Mouse (Mus musculus): Measurements from ENCODE around the gene H2-K1. TPM values are rescaled to one million over a fixed set of nuclear protein-coding genes. Genes with fewer than 3 reads are reported as not detected.
"Not testable (repeated sequence)": the region's sequence is repeated elsewhere in the genome, so short reads cannot be mapped to it uniquely, and the experiment has no call there.

Gene H2-K1
- polyA plus RNA-seq, 1 experiment: 5,070 TPM

GRCm38 (mm10) chr17:33999341-34000149 lies 602 bp downstream of the H2-K1 start:
- peaks cover 10% of the 10 kb centered on the region; the same call in 1 of the 2 replicates for H3K4me1 ChIP-seq (ENCODE audit: control insufficient read depth, insufficient read depth, insufficient read length)
- no peaks in the 10 kb centered on the region for H3K27me3 ChIP-seq (ENCODE audit: control insufficient read depth, insufficient read depth, low read length)
- no peak for TF ChIP-seq CTCF (IDR thresholded peaks at IDR 0.05; ENCODE audit: extremely low read depth, insufficient read depth, insufficient read length, insufficient replicate concordance)
- TF ChIP-seq POLR2A (IDR thresholded peaks at IDR 0.05; ENCODE audit: low read depth, low read length): no peak
- peak overlapping the region; percentile 87 for H3K4me3 ChIP-seq (ENCODE audit: extremely low read depth, insufficient read depth, insufficient read length)
- H3K27ac ChIP-seq (ENCODE audit: insufficient read depth, low read length): peak overlapping the region; percentile 93
- H3K36me3 ChIP-seq (ENCODE audit: control insufficient read depth, insufficient read depth, low read length): peaks cover 23% of the 10 kb centered on the region
- WGBS: under 1% methylated on average over 83 of the region's 87 CpGs
- no peak for DNase-seq (ENCODE audit: low read depth in 1 of 2, low spot score in 2 of 2)

GRCm38 (mm10) chr17:33998697-33999096 lies 1.4 kb downstream of the H2-K1 start:
- peak overlapping the region; percentile 87 for H3K4me3 ChIP-seq (ENCODE audit: extremely low read depth, insufficient read depth, insufficient read length)
- H3K27me3 ChIP-seq (ENCODE audit: control insufficient read depth, insufficient read depth, low read length); DNase-seq (ENCODE audit: low read depth in 1 of 2, low spot score in 2 of 2); H3K27ac ChIP-seq (ENCODE audit: insufficient read depth, low read length): not testable (repeated sequence)
- peaks cover 10% of the 10 kb centered on the region; the same call in 1 of the 2 replicates for H3K4me1 ChIP-seq (ENCODE audit: control insufficient read depth, insufficient read depth, insufficient read length)
- 13% methylated on average over 5 of the region's 5 CpGs for WGBS
- peaks cover 23% of the 10 kb centered on the region for H3K36me3 ChIP-seq (ENCODE audit: control insufficient read depth, insufficient read depth, low read length)

DNA sequence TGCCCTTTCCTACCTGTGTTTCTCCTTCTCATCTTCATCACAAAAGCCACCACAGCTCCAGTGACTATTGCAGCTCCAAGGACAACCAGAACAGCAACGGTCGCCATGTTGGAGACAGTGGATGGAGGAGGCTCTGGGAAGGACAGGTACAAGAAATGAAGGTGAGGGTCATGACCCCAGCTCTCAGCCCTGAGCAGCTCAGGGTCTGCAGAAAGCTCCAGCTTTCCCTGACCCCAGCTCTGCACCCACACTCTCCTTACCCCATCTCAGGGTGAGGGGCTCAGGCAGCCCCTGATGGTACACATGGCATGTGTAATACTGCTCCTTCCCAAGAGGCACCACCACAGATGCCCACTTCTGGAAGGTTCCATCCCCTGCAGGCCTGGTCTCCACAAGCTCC lies 3.1 kb downstream of the H2-K1 start:
- not testable (repeated sequence) for DNase-seq (ENCODE audit: low read depth in 1 of 2, low spot score in 2 of 2); H3K27ac ChIP-seq (ENCODE audit: insufficient read depth, low read length)
- WGBS: 93% methylated on average over 2 of the region's 2 CpGs

GRCm38 (mm10) chr17:33995651-33996050 lies 4.5 kb downstream of the H2-K1 start:
- Histone ChIP-seq H3K27ac (ENCODE audit: insufficient read depth, low read length) (no peak overlapping the region), H3K27me3 (ENCODE audit: control insufficient read depth, insufficient read depth, low read length) (no peaks in the 10 kb centered on the region), H3K4me3 (ENCODE audit: extremely low read depth, insufficient read depth, insufficient read length) (no peak overlapping the region), H3K4me1 (ENCODE audit: control insufficient read depth, insufficient read depth, insufficient read length) (peaks cover 6% of the 10 kb centered on the region; the same call in 1 of the 2 replicates), H3K36me3 (ENCODE audit: control insufficient read depth, insufficient read depth, low read length) (peaks cover 23% of the 10 kb centered on the region)
- DNase-seq (ENCODE audit: low read depth in 1 of 2, low spot score in 2 of 2): no peak
- TF ChIP-seq CTCF (IDR thresholded peaks at IDR 0.05; ENCODE audit: extremely low read depth, insufficient read depth, insufficient read length, insufficient replicate concordance) (no peak), POLR2A (IDR thresholded peaks at IDR 0.05; ENCODE audit: low read depth, low read length) (no peak)
- 74% methylated on average over 3 of the region's 3 CpGs for WGBS

More for the DNA sequence above, 3.1 kb downstream of the H2-K1 start:
- peaks cover 23% of the 10 kb centered on the region for H3K36me3 ChIP-seq (ENCODE audit: control insufficient read depth, insufficient read depth, low read length)
- not testable (repeated sequence) for H3K4me3 ChIP-seq (ENCODE audit: extremely low read depth, insufficient read depth, insufficient read length); H3K27me3 ChIP-seq (ENCODE audit: control insufficient read depth, insufficient read depth, low read length)
- H3K4me1 ChIP-seq (ENCODE audit: control insufficient read depth, insufficient read depth, insufficient read length): peaks cover 10% of the 10 kb centered on the region; the same call in 1 of the 2 replicates

- H3K4me1 ChIP-seq (ENCODE audit: control insufficient read depth, insufficient read depth, insufficient read length): peaks cover 6% of the 10 kb centered on the region; the same call in 1 of the 2 replicates
- no peak overlapping the region for H3K4me3 ChIP-seq (ENCODE audit: extremely low read depth, insufficient read depth, insufficient read length)
- H3K27ac ChIP-seq (ENCODE audit: insufficient read depth, low read length): no peak overlapping the region
- H3K36me3 ChIP-seq (ENCODE audit: control insufficient read depth, insufficient read depth, low read length): peaks cover 23% of the 10 kb centered on the region
- 88% methylated on average over 8 of the region's 8 CpGs for WGBS
- TF ChIP-seq CTCF (IDR thresholded peaks at IDR 0.05; ENCODE audit: extremely low read depth, insufficient read depth, insufficient read length, insufficient replicate concordance) (no peak), POLR2A (IDR thresholded peaks at IDR 0.05; ENCODE audit: low read depth, low read length) (no peak)
- DNase-seq (ENCODE audit: low read depth in 1 of 2, low spot score in 2 of 2): no peak
- no peaks in the 10 kb centered on the region for H3K27me3 ChIP-seq (ENCODE audit: control insufficient read depth, insufficient read depth, low read length)
Measured at GRCm38 (mm10) chr17:33994959-33995358, 5.2 kb downstream of the H2-K1 start.

GRCm38 (mm10) chr17:33991788-33992664 lies 8.1 kb downstream of the H2-K1 start:
- no peak overlapping the region for H3K4me3 ChIP-seq (ENCODE audit: extremely low read depth, insufficient read depth, insufficient read length)
- DNase-seq (ENCODE audit: low read depth in 1 of 2, low spot score in 2 of 2): peak; percentile 54 to 73
- 38% methylated on average over 10 of the region's 10 CpGs for WGBS

More at GRCm38 (mm10) chr17:33991788-33992664, 8.1 kb downstream of the H2-K1 start:
- peaks cover 9% of the 10 kb centered on the region for H3K36me3 ChIP-seq (ENCODE audit: control insufficient read depth, insufficient read depth, low read length)
- no peak overlapping the region for H3K27ac ChIP-seq (ENCODE audit: insufficient read depth, low read length)
- no peaks in the 10 kb centered on the region for H3K27me3 ChIP-seq (ENCODE audit: control insufficient read depth, insufficient read depth, low read length)
- no peak for TF ChIP-seq POLR2A (IDR thresholded peaks at IDR 0.05; ENCODE audit: low read depth, low read length)
- TF ChIP-seq CTCF (IDR thresholded peaks at IDR 0.05; ENCODE audit: extremely low read depth, insufficient read depth, insufficient read length, insufficient replicate concordance): peak; percentile 59; the same call in 1 of the 2 replicates
- peaks cover 3% of the 10 kb centered on the region; the same call in 1 of the 2 replicates for H3K4me1 ChIP-seq (ENCODE audit: control insufficient read depth, insufficient read depth, insufficient read length)

Measured in spleen, adult 2 months (tissue).